Mouse (Mus musculus): ENCODE results near the gene Pnkd. TPM values are rescaled to one million over a fixed set of nuclear protein-coding genes. Genes with fewer than 3 reads are reported as not detected.

Pnkd gene
- 4.7 TPM for polyA plus RNA-seq (2014; fragmentation: Illumina TruSeq; extraction: RNeasy Lipid Tissue Mini Kit (QIAGEN cat#74804); ENCODE audit: low read depth, low replicate concordance)

DNA sequence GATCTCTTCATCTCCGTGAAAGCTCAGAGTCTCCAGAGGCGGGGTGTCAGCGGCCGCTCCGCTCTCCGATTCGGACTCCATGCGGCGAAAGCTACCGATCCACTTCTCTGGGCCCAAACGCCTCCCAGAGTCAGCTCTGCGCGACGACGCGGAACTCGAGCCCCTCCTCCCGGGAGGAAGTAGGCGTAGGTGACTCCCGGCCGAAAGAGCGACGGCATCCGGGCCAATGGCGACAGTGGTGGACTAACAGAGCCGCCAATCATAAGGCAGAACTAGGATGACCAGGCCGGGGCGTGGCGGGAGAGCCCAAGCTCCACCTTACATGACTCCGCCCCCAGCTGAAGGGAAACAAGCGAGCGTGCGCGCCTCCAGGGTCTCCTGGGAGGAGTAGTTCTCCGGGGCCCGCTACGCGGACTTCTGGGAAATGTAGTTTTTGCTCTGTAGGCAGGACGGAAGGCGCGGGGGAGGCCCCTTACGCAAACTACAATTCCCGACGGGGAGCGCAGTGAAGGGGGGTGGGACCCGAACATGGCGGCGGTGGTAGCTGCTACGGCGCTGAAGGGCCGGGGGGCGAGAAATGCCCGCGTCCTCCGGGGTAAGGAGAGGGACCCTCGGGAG, at the start of gene Pnkd, which contains the start of gene Aamp:
Gene Pnkd, plus strand, starts transcription at position 388 of the 618 bp plus-strand sequence.
Gene Aamp, minus strand, starts transcription at position 196 of the 618 bp plus-strand sequence.

GRCm38 (mm10) chr1:74235938-74236589, 48.7 kb upstream of the Pnkd start, which contains the start of gene Arpc2:
Arpc2 (plus strand) TSS chr1:74236084.

DNA sequence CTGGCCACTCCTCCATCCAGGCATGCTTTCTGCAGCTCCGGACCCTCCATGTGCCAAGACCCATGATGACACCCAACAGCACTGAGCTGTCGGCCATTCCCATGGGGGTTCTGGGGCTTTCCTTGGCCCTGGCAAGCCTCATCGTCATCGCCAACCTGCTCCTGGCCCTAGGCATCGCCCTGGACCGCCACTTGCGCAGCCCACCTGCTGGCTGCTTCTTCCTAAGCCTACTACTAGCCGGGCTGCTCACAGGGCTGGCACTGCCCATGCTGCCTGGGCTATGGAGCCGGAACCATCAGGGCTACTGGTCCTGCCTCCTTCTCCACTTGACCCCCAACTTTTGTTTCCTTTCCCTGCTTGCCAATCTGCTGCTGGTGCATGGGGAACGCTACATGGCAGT, 6.2 kb upstream of the Pnkd start, which contains the start of gene Gpbar1:
Gene Gpbar1, plus strand, starts transcription at position 13 of the 400 bp plus-strand sequence.

DNA sequence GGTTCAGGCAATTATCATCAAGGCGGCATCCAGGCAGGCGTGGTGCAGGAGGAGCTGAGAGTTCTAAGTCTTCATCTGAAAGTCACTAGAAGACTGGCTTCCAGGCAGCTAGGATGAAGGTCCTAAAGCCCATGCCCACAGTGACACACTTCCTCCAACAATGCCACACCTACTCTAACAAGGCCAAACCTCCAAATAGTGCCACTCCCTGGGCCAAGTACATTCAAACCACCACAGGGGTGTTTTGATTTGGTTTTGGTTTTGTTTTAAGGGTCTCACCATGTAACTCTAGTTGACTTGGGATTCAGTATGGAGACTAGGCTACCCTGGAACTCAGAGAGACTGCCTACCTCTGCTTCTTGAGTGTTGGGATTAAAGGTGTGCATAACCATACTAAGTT, 20.8 kb downstream of the Pnkd start, which contains the start of gene Tmbim1:
Gene Tmbim1, minus strand, starts transcription at position 101 of the 400 bp plus-strand sequence.

GRCm38 (mm10) chr1:74361812-74362211, 77.1 kb downstream of the Pnkd start, which contains the start of gene Catip:
Catip (plus strand) TSS chr1:74362108.

GRCm38 (mm10) chr1:74374980-74375379, 90.2 kb downstream of the Pnkd start, which contains the start of gene Slc11a1:
Slc11a1 (plus strand) TSS chr1:74375195.

DNA sequence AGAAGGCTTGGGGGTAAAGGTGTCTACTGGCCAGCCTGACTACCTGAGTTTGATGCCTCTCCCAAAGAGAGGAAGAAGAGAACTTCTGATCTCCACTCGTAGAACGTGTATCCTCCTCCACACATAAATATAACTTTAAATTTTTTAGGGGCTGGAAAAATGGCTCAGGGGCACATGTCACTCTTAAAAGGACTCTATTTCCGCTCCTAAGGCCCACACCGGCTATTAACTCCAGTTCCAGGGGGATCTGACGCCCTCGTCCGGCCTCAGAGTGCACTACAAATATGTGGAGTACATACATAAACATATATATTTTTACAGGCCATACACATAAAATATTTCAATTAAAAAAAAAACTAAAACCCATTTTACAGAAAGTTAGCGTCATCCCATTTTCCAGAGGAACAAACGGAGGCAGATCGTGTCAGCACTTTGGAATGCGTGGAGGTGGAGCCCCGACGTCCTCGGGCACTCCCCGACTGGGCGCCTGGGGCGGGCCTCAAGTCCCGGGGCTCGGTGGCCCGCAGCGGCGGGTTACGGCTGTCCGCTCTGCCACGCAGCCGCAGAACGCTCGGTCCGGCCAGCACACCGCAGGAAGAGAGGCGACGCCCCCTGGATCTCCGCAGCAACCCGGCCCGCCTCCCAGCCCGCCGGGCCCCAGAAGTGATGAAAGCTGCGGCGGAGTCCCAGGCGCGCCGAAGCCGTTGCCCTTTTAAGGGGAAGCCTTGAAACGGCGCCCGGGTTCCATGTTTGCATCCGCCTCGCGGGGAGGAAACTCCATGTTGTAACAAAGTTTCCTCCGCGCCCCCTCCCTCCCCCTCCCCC, 106.4 kb downstream of the Pnkd start, which contains the start of gene Ctdsp1:
Gene Ctdsp1, plus strand, starts transcription at position 586 of the 825 bp plus-strand sequence.

Other genes starting within 250 kb of the Pnkd start
- gene Tns1, start 160.5 kb upstream of the Pnkd start, polyA plus RNA-seq (2014; fragmentation: Illumina TruSeq; extraction: RNeasy Lipid Tissue Mini Kit (QIAGEN cat#74804); ENCODE audit: low read depth, low replicate concordance): 12.4 TPM
- gene Rufy4, start 159.4 kb upstream of the Pnkd start, polyA plus RNA-seq (2014; fragmentation: Illumina TruSeq; extraction: RNeasy Lipid Tissue Mini Kit (QIAGEN cat#74804); ENCODE audit: low read depth, low replicate concordance): 0.08 TPM
- not detected for gene Cxcr2, start 130.9 kb upstream of the Pnkd start, polyA plus RNA-seq (2014; fragmentation: Illumina TruSeq; extraction: RNeasy Lipid Tissue Mini Kit (QIAGEN cat#74804); ENCODE audit: low read depth, low replicate concordance)
- gene Cxcr1, start 90.3 kb upstream of the Pnkd start, polyA plus RNA-seq (2014; fragmentation: Illumina TruSeq; extraction: RNeasy Lipid Tissue Mini Kit (QIAGEN cat#74804); ENCODE audit: low read depth, low replicate concordance): not detected
- 310 TPM for gene Arpc2, start 48.8 kb upstream of the Pnkd start, polyA plus RNA-seq (2014; fragmentation: Illumina TruSeq; extraction: RNeasy Lipid Tissue Mini Kit (QIAGEN cat#74804); ENCODE audit: low read depth, low replicate concordance)
- gene Gpbar1, start 6.4 kb upstream of the Pnkd start, polyA plus RNA-seq (2014; fragmentation: Illumina TruSeq; extraction: RNeasy Lipid Tissue Mini Kit (QIAGEN cat#74804); ENCODE audit: low read depth, low replicate concordance): not detected
- gene Aamp, start 192 bp upstream of the Pnkd start, polyA plus RNA-seq (2014; fragmentation: Illumina TruSeq; extraction: RNeasy Lipid Tissue Mini Kit (QIAGEN cat#74804); ENCODE audit: low read depth, low replicate concordance): 17.6 TPM
- gene Tmbim1, start 20.7 kb downstream of the Pnkd start, polyA plus RNA-seq (2014; fragmentation: Illumina TruSeq; extraction: RNeasy Lipid Tissue Mini Kit (QIAGEN cat#74804); ENCODE audit: low read depth, low replicate concordance): 2.1 TPM
- gene Catip, start 77.2 kb downstream of the Pnkd start, polyA plus RNA-seq (2014; fragmentation: Illumina TruSeq; extraction: RNeasy Lipid Tissue Mini Kit (QIAGEN cat#74804); ENCODE audit: low read depth, low replicate concordance): 8.5 TPM
- gene Slc11a1, start 90.3 kb downstream of the Pnkd start, polyA plus RNA-seq (2014; fragmentation: Illumina TruSeq; extraction: RNeasy Lipid Tissue Mini Kit (QIAGEN cat#74804); ENCODE audit: low read depth, low replicate concordance): 0.35 TPM
- gene Ctdsp1, start 106.6 kb downstream of the Pnkd start, polyA plus RNA-seq (2014; fragmentation: Illumina TruSeq; extraction: RNeasy Lipid Tissue Mini Kit (QIAGEN cat#74804); ENCODE audit: low read depth, low replicate concordance): 2.3 TPM
- gene Vil1, start 124.4 kb downstream of the Pnkd start, polyA plus RNA-seq (2014; fragmentation: Illumina TruSeq; extraction: RNeasy Lipid Tissue Mini Kit (QIAGEN cat#74804); ENCODE audit: low read depth, low replicate concordance): 0.08 TPM
- gene Cnot9, start 221.1 kb downstream of the Pnkd start, polyA plus RNA-seq (2014; fragmentation: Illumina TruSeq; extraction: RNeasy Lipid Tissue Mini Kit (QIAGEN cat#74804); ENCODE audit: low read depth, low replicate concordance): 38.2 TPM

Data from testis, adult 10 weeks (tissue).